ENCODE assay signal across 8 mouse cellular contexts in genomic region chr8:80868801-80869323, GRCm38 (mm10). TPM values are rescaled to one million over a fixed set of nuclear protein-coding genes. Genes with fewer than 3 reads are reported as not detected.
A peak's percentile ranks its signal among the peaks of the same experiment; 100 is the strongest.
DNase-seq lines count a peak whose midpoint lies in the region; ATAC-seq lines count a peak whose summit lies in the region.

No protein-coding gene starts in this region.

- peak overlapping the region; percentile 58; the same call in 1 of the 2 replicates for H3K27ac ChIP-seq in hindbrain, embryonic 12.5 days
- H3K27ac ChIP-seq in hindbrain, embryonic 10.5 days: no peak overlapping the region
- H3K27ac ChIP-seq in embryonic facial prominence, embryonic 12.5 days: 0 out of 2 replicates have a peak overlapping the region, but pooled peaks have one; percentile 65

- 78% methylated on average over 11 of the region's 11 CpGs for WGBS in hindbrain, embryonic 12.5 days
- 80% methylated on average over 11 of the region's 11 CpGs for WGBS in hindbrain, embryonic 10.5 days
- 61% methylated on average over 11 of the region's 11 CpGs for WGBS in embryonic facial prominence, embryonic 12.5 days

- H3K4me2 ChIP-seq in hindbrain, embryonic 12.5 days (replicated peaks): no peak overlapping the region
- no peak overlapping the region for H3K4me2 ChIP-seq in embryonic facial prominence, embryonic 12.5 days (replicated peaks)

- no peak overlapping the region for H3K4me3 ChIP-seq in hindbrain, embryonic 12.5 days
- no peak overlapping the region for H3K4me3 ChIP-seq in hindbrain, embryonic 10.5 days
- no peak overlapping the region for H3K4me3 ChIP-seq in embryonic facial prominence, embryonic 12.5 days

- H3K4me1 ChIP-seq in hindbrain, embryonic 12.5 days: peaks cover 37% of the 10 kb centered on the region
- H3K4me1 ChIP-seq in hindbrain, embryonic 10.5 days (replicated peaks): peaks cover 64% of the 10 kb centered on the region
- H3K4me1 ChIP-seq in embryonic facial prominence, embryonic 12.5 days: peaks cover 32% of the 10 kb centered on the region

- DNase-seq in hindbrain, embryonic 10.5 days (ENCODE audit: low spot score): no peak
- DNase-seq in lung, postnatal 4 days: peak; percentile 43 to 67
- DNase-seq in gastrocnemius, postnatal 10 days: no peak
- DNase-seq in left cerebral cortex, adult 8-10 months (ENCODE audit: low spot score in 2 of 2): no peak
- DNase-seq in gastrocnemius, postnatal 4 days (ENCODE audit: low spot score in 2 of 2): no peak

- no peaks in the 10 kb centered on the region for H3K36me3 ChIP-seq in hindbrain, embryonic 12.5 days
- no peaks in the 10 kb centered on the region for H3K36me3 ChIP-seq in hindbrain, embryonic 10.5 days
- H3K36me3 ChIP-seq in embryonic facial prominence, embryonic 12.5 days: peaks cover 3% of the 10 kb centered on the region; the same call in 1 of the 2 replicates

- ATAC-seq in hindbrain, embryonic 12.5 days (ENCODE audit: low FRiP score): no peak
- no peak for ATAC-seq in embryonic facial prominence, embryonic 12.5 days (ENCODE audit: insufficient number of reproducible peaks, insufficient read depth, low FRiP score, low TSS enrichment)
- peak; percentile 2 to 43; a peak in 1 of 4 replicates for ATAC-seq in hematopoietic stem cell, adult 5-6 weeks (replicated peaks in 1 of 2; ENCODE audit: insufficient read depth in 1 of 2, low FRiP score in 2 of 2, low TSS enrichment in 1 of 2, low read depth in 1 of 2, poor library complexity in 2 of 2, severe bottlenecking in 2 of 2)

- no peaks in the 10 kb centered on the region for H3K27me3 ChIP-seq in hindbrain, embryonic 12.5 days
- no peaks in the 10 kb centered on the region for H3K27me3 ChIP-seq in hindbrain, embryonic 10.5 days (ENCODE audit: insufficient read depth, poor library complexity, severe bottlenecking)
- H3K27me3 ChIP-seq in embryonic facial prominence, embryonic 12.5 days: no peaks in the 10 kb centered on the region

- no peaks in the 10 kb centered on the region for H3K9me3 ChIP-seq in hindbrain, embryonic 12.5 days (replicated peaks)
- no peaks in the 10 kb centered on the region for H3K9me3 ChIP-seq in hindbrain, embryonic 10.5 days
- H3K9me3 ChIP-seq in embryonic facial prominence, embryonic 12.5 days: no peaks in the 10 kb centered on the region

- no peak overlapping the region for H3K9ac ChIP-seq in hindbrain, embryonic 12.5 days
- no peak overlapping the region for H3K9ac ChIP-seq in embryonic facial prominence, embryonic 12.5 days

RNA-seq across cellular contexts. Expression of gene Gab1, which starts 11.5 kb away (rescaled TPM):
- 21.3 and 23.2 TPM in 2 replicates for polyA plus RNA-seq in hindbrain, embryonic 12.5 days (2016; fragmentation: Nextera tagmentation; extraction: Ambion mirVana)
- polyA plus RNA-seq in hindbrain, embryonic 10.5 days (2016; fragmentation: Nextera tagmentation; extraction: Ambion mirVana): 14.5 and 15.8 TPM in 2 replicates
- polyA plus RNA-seq in embryonic facial prominence, embryonic 12.5 days (2016; fragmentation: Nextera tagmentation; extraction: Ambion mirVana): 24.4 and 26.9 TPM in 2 replicates
- total RNA-seq in hematopoietic stem cell, adult 5-6 weeks (2017): 9.5 and 9.8 TPM in 2 replicates
- 10 to 100 TPM; 20.0 to 23.0 TPM for total RNA-seq in gastrocnemius, postnatal 10 days (2021)
- 10 to 100 TPM; 17.7 to 23.4 (median 20.4) TPM for total RNA-seq in left cerebral cortex, adult 8-10 months (2022)
- total RNA-seq in gastrocnemius, postnatal 4 days (2021): 10 to 100 TPM; 32.3 to 36.0 TPM

Comparison
In these comparisons a context has a peak if more than half of its experiments do, and no peak if none do; other contexts are left out.
1. ATAC-seq: peak in hematopoietic stem cell, adult 5-6 weeks (2 of 2); none in hindbrain, embryonic 12.5 days (single experiment) and embryonic facial prominence, embryonic 12.5 days (single experiment).
2. DNase-seq: peak in lung, postnatal 4 days (2 of 2); none in hindbrain, embryonic 10.5 days (single experiment), gastrocnemius, postnatal 10 days (single experiment), left cerebral cortex, adult 8-10 months (0 of 2) and gastrocnemius, postnatal 4 days (0 of 2).